Mouse (Mus musculus): ENCODE results near the gene Acaa1b.

The Acaa1b gene

GRCm38 (mm10) chr9:119156278-119157201, at the start of gene Acaa1b:
Acaa1b (minus strand) TSS chr9:119157093.
- TF ChIP-seq GATA4 (IDR thresholded peaks at IDR 0.05; ENCODE audit: insufficient replicate concordance, low read length), result no peak

- TF ChIP-seq GATA4 (IDR thresholded peaks at IDR 0.05; ENCODE audit: insufficient replicate concordance, low read length), result no peak
Measured at GRCm38 (mm10) chr9:119206666-119207065, 49.8 kb upstream of the Acaa1b start.

- no peak for TF ChIP-seq GATA4 (IDR thresholded peaks at IDR 0.05; ENCODE audit: insufficient replicate concordance, low read length)
Measured at GRCm38 (mm10) chr9:119205756-119206155, 48.9 kb upstream of the Acaa1b start.

GRCm38 (mm10) chr9:119203617-119204016, 46.7 kb upstream of the Acaa1b start:
- no peak for TF ChIP-seq GATA4 (IDR thresholded peaks at IDR 0.05; ENCODE audit: insufficient replicate concordance, low read length)

- TF ChIP-seq GATA4 (IDR thresholded peaks at IDR 0.05; ENCODE audit: insufficient replicate concordance, low read length), result no peak
Measured at GRCm38 (mm10) chr9:119201653-119202052, 44.8 kb upstream of the Acaa1b start.

GRCm38 (mm10) chr9:119199151-119199861, 42.4 kb upstream of the Acaa1b start:
- no peak for TF ChIP-seq GATA4 (IDR thresholded peaks at IDR 0.05; ENCODE audit: insufficient replicate concordance, low read length)

GRCm38 (mm10) chr9:119192202-119192990, 35.5 kb upstream of the Acaa1b start:
- TF ChIP-seq GATA4 (IDR thresholded peaks at IDR 0.05; ENCODE audit: insufficient replicate concordance, low read length), result no peak

- TF ChIP-seq GATA4 (IDR thresholded peaks at IDR 0.05; ENCODE audit: insufficient replicate concordance, low read length), result no peak
Measured at GRCm38 (mm10) chr9:119181241-119181728, 24.4 kb upstream of the Acaa1b start.

GRCm38 (mm10) chr9:119179292-119179691, 22.4 kb upstream of the Acaa1b start:
- no peak for TF ChIP-seq GATA4 (IDR thresholded peaks at IDR 0.05; ENCODE audit: insufficient replicate concordance, low read length)

- no peak for TF ChIP-seq GATA4 (IDR thresholded peaks at IDR 0.05; ENCODE audit: insufficient replicate concordance, low read length)
Measured at GRCm38 (mm10) chr9:119167608-119168007, 10.7 kb upstream of the Acaa1b start.

GRCm38 (mm10) chr9:119165548-119165947, 8.7 kb upstream of the Acaa1b start:
- TF ChIP-seq GATA4 (IDR thresholded peaks at IDR 0.05; ENCODE audit: insufficient replicate concordance, low read length), result no peak

GRCm38 (mm10) chr9:119164743-119165142, 7.8 kb upstream of the Acaa1b start:
- no peak for TF ChIP-seq GATA4 (IDR thresholded peaks at IDR 0.05; ENCODE audit: insufficient replicate concordance, low read length)

GRCm38 (mm10) chr9:119160689-119161088, 3.8 kb upstream of the Acaa1b start:
- peak; percentile 50; the same call in 1 of the 2 replicates for TF ChIP-seq GATA4 (IDR thresholded peaks at IDR 0.05; ENCODE audit: insufficient replicate concordance, low read length)

- TF ChIP-seq GATA4 (IDR thresholded peaks at IDR 0.05; ENCODE audit: insufficient replicate concordance, low read length), result no peak
Measured at GRCm38 (mm10) chr9:119158861-119159260, 2.0 kb upstream of the Acaa1b start, which contains the start of gene Gm47289. Gm47289 (plus strand) TSS chr9:119159161.

- no peak for TF ChIP-seq GATA4 (IDR thresholded peaks at IDR 0.05; ENCODE audit: insufficient replicate concordance, low read length)
Measured at GRCm38 (mm10) chr9:119155826-119156225, 1.1 kb downstream of the Acaa1b start.

Data from liver, adult (tissue).